Mouse (Mus musculus): ENCODE measurements around the gene Klhl30.

DNA sequence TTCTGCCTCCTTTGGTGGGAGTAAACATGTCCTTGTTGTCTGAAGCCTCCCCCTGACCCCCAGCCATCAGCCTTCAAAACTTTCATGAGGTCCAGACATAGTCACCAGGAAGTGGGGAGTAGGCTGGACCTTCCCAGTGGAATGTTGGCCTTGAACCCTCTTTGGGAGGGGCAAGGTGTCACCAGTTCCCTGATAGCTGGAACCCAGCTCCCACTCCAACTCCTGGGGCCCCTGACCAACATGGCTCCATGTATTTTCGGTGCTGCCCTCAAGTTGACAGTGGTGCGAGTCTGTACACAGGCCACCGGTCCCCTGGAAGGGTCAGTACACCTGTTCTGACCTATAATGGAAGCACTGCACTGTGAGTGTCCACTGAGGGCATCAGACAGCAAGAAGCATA, 16.5 kb downstream of the Klhl30 start:
- TF ChIP-seq CTCF (conservative IDR thresholded peaks at IDR 0.05; ENCODE audit: insufficient read depth, insufficient read length, low read depth, low read length) = no peak
- no peak for TF ChIP-seq POLR2A (IDR thresholded peaks at IDR 0.05; ENCODE audit: low read depth, low read length)
